Mouse (Mus musculus) lung, postnatal 0 days (tissue): ENCODE results near the gene Tomm40l. TPM values are rescaled to one million over a fixed set of nuclear protein-coding genes. Genes with fewer than 3 reads are reported as not detected.

Experiments used
- ATAC-seq: fragments of 200-750 bp; cut with Nextera tagmentation; 2 replicates; pipeline ENCODE4 v1.8.0; 2017; ENCODE audit warnings: moderate library complexity
- DNase-seq: peaks from one replicate; pipeline ENCODE4 v3.0.0-alpha.2; 2016; ENCODE audit warnings: low spot score
- H3K27ac ChIP-seq: fragments of 300-500 bp; sonication (generic); 2 replicates; pipeline ENCODE4 v1.5.1; 2014; ENCODE audit warnings: antibody characterized with exemption, mild to moderate bottlenecking, low read length, mixed read lengths
- H3K27me3 ChIP-seq: fragments of 300-500 bp; sonication (generic); replicated peaks from 2 replicates; pipeline ENCODE4 v1.6.1; 2014; ENCODE audit warnings: low read length, mixed read lengths; ENCODE audit not compliant: insufficient read depth
- H3K36me3 ChIP-seq: fragments of 300-500 bp; sonication (generic); 2 replicates; pipeline ENCODE4 v1.6.1; 2014; ENCODE audit warnings: low read length, mixed read lengths; ENCODE audit not compliant: insufficient read depth
- H3K4me1 ChIP-seq: fragments of 300-500 bp; sonication (generic); 2 replicates; pipeline ENCODE4 v1.6.1; 2014; ENCODE audit warnings: antibody characterized with exemption, low read depth, low read length, mixed read lengths; ENCODE audit not compliant: insufficient read depth
- H3K4me2 ChIP-seq: fragments of 300-500 bp; sonication (generic); replicated peaks from 2 replicates; pipeline ENCODE4 v1.6.1; 2014; ENCODE audit warnings: low read depth, mild to moderate bottlenecking, low read length, moderate library complexity, mixed read lengths
- H3K4me3 ChIP-seq: fragments of 300-500 bp; sonication (generic); 2 replicates; pipeline ENCODE4 v1.5.1; 2014; ENCODE audit warnings: low read depth, low read length
- H3K9ac ChIP-seq: fragments of 300-500 bp; sonication (generic); replicated peaks from 2 replicates; pipeline ENCODE4 v1.6.1; 2014; ENCODE audit warnings: low read depth, mild to moderate bottlenecking
- H3K9me3 ChIP-seq: fragments of 300-500 bp; sonication (generic); 2 replicates; pipeline ENCODE4 v1.6.1; 2016; ENCODE audit warnings: low read length, mixed read lengths
- CTCF ChIP-seq: IDR thresholded peaks from 2 replicates; pipeline ENCODE4 v1.5.1; 2016; ENCODE audit warnings: antibody characterized with exemption, mild to moderate bottlenecking
- EP300 ChIP-seq: IDR thresholded peaks from 2 replicates; pipeline ENCODE4 v1.6.1; 2016; ENCODE audit warnings: antibody characterized with exemption, mild to moderate bottlenecking, control low read depth
- WGBS: fragments of 180-500 bp; shearing (Covaris S2); extraction: QIAGEN DNeasy Blood & Tissue Kit; methylation state at CpG from one replicate; pipeline ENCODE4 v1.1.7; 2014; 5-methylcytosine and 5-hydroxymethylcytosine counted together
- polyA plus RNA-seq: library from polyadenylated mRNA; unstranded; fragments of >200 nt; fragmentation: Nextera tagmentation; extraction: Ambion mirVana; gene quantifications from 2 replicates; pipeline ENCODE4 v1.2.1, GENCODE M21; 2015

Gene Tomm40l
- polyA plus RNA-seq, 1 experiment from 2014 or later: 14.9 TPM

- WGBS: 56% methylated on average over 4 of the region's 4 CpGs
- no peak overlapping the region for H3K27ac ChIP-seq
- no peak for ATAC-seq
Measured at GRCm38 (mm10) chr1:171226780-171227179, 4.5 kb upstream of the Tomm40l start.

GRCm38 (mm10) chr1:171224857-171225256 is 2.5 kb upstream of the Tomm40l start, which contains the start of gene Apoa2:
Gene Apoa2 (plus strand): TSS chr1:171225054.
- Histone ChIP-seq H3K9me3 (no peaks in the 10 kb centered on the region), H3K36me3 (peaks cover 1% of the 10 kb centered on the region; the same call in 1 of the 2 replicates), H3K9ac (no peak within 1 kb of the TSS), H3K4me3 (no peak within 1 kb of the TSS), H3K27me3 (no peaks in the 10 kb centered on the region), H3K4me2 (no peak within 1 kb of the TSS), H3K27ac (no peak within 1 kb of the TSS), H3K4me1 (peaks cover 10% of the 10 kb centered on the region; the same call in 1 of the 2 replicates)
- ATAC-seq (no peak), DNase-seq (no peak)
- WGBS: 70% methylated on average over 5 of the region's 5 CpGs
- TF ChIP-seq EP300: no peak
- no peak for TF ChIP-seq CTCF

More at GRCm38 (mm10) chr1:171226780-171227179, 4.5 kb upstream of the Tomm40l start:
- DNase-seq: no peak
- H3K9me3 ChIP-seq: no peaks in the 10 kb centered on the region
- no peak overlapping the region for H3K9ac ChIP-seq
- no peaks in the 10 kb centered on the region for H3K27me3 ChIP-seq
- TF ChIP-seq CTCF (no peak), EP300 (no peak)
- H3K4me1 ChIP-seq: peaks cover under 1% of the 10 kb centered on the region; the same call in 1 of the 2 replicates
- no peak overlapping the region for H3K4me2 ChIP-seq
- H3K4me3 ChIP-seq: no peak overlapping the region
- no peaks in the 10 kb centered on the region for H3K36me3 ChIP-seq

- Histone ChIP-seq H3K27me3 (no peaks in the 10 kb centered on the region), H3K36me3 (peaks cover 3% of the 10 kb centered on the region; the same call in 1 of the 2 replicates), H3K9ac (no peak overlapping the region), H3K4me3 (no peak overlapping the region), H3K9me3 (no peaks in the 10 kb centered on the region), H3K27ac (no peak overlapping the region), H3K4me2 (no peak overlapping the region), H3K4me1 (peaks cover 10% of the 10 kb centered on the region; the same call in 1 of the 2 replicates)
- DNase-seq (no peak), ATAC-seq (no peak)
- no peak for TF ChIP-seq EP300
- no peak for TF ChIP-seq CTCF
- WGBS: 55% methylated on average over 2 of the region's 2 CpGs
Measured at GRCm38 (mm10) chr1:171223796-171224195, 1.5 kb upstream of the Tomm40l start.

DNA sequence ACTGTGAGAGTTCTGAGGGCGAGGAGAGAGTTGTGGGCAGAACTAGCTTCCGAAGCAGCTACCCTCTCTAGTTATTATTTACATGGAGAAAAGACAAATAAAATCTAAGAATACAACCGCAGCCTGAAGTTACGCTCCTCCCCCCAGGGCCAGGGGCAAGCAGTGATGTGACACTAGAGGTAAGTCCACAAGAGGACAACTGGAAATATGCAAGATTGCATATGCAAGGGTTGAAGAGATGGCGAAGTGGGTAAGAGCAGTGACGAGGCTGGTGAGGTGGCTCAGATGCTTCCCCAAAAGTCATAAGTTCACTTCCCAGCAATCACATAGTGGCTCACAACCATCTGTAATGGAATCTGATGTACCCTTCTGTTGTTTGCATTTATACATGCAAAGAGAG is 854 bp upstream of the Tomm40l start:
- Histone ChIP-seq H3K27me3 (no peaks in the 10 kb centered on the region), H3K36me3 (peaks cover 3% of the 10 kb centered on the region; the same call in 1 of the 2 replicates), H3K4me1 (peaks cover 10% of the 10 kb centered on the region; the same call in 1 of the 2 replicates), H3K9me3 (no peaks in the 10 kb centered on the region), H3K27ac (peak overlapping the region; percentile 91), H3K4me3 (peak overlapping the region; percentile 43; the same call in 1 of the 2 replicates), H3K9ac (peak overlapping the region; percentile 32; the same call in 1 of the 2 replicates), H3K4me2 (peak overlapping the region; percentile 47)
- DNase-seq (no peak), ATAC-seq (no peak)
- TF ChIP-seq CTCF: no peak
- no peak for TF ChIP-seq EP300
- 69% methylated on average over 6 of the region's 6 CpGs for WGBS

- ATAC-seq (no peak), DNase-seq (no peak)
- H3K27me3 ChIP-seq: no peaks in the 10 kb centered on the region
- 9% methylated on average over 22 of the region's 22 CpGs for WGBS
- H3K4me2 ChIP-seq: peak overlapping the region; percentile 81
- peaks cover 10% of the 10 kb centered on the region; the same call in 1 of the 2 replicates for H3K4me1 ChIP-seq
- no peak overlapping the region for H3K27ac ChIP-seq
- no peaks in the 10 kb centered on the region for H3K9me3 ChIP-seq
- H3K36me3 ChIP-seq: peaks cover 3% of the 10 kb centered on the region; the same call in 1 of the 2 replicates
- no peak overlapping the region for H3K9ac ChIP-seq
- no peak for TF ChIP-seq EP300
- no peak for TF ChIP-seq CTCF
- peak overlapping the region; percentile 55 for H3K4me3 ChIP-seq
Measured at GRCm38 (mm10) chr1:171221281-171222193, 777 bp downstream of the Tomm40l start.

GRCm38 (mm10) chr1:171220871-171221270 is 1.4 kb downstream of the Tomm40l start:
- H3K36me3 ChIP-seq: peaks cover 3% of the 10 kb centered on the region; the same call in 1 of the 2 replicates
- no peaks in the 10 kb centered on the region for H3K9me3 ChIP-seq
- H3K4me1 ChIP-seq: peaks cover 10% of the 10 kb centered on the region; the same call in 1 of the 2 replicates
- ATAC-seq (no peak), DNase-seq (peak; percentile 88)
- no peaks in the 10 kb centered on the region for H3K27me3 ChIP-seq
- H3K27ac ChIP-seq: no peak overlapping the region
- no peak overlapping the region for H3K9ac ChIP-seq
- H3K4me2 ChIP-seq: peak overlapping the region; percentile 81
- peak; percentile 94 for TF ChIP-seq CTCF
- no peak for TF ChIP-seq EP300
- 7% methylated on average over 10 of the region's 10 CpGs for WGBS
- no peak overlapping the region for H3K4me3 ChIP-seq
